Mouse (Mus musculus): ENCODE measurements around the gene Rccd1.

- TF ChIP-seq CTCF (IDR thresholded peaks at IDR 0.05) = no peak
- TF ChIP-seq EP300 (IDR thresholded peaks at IDR 0.05) = no peak
These were observed 42.6 kb downstream of the Rccd1 start for GRCm38 (mm10) chr7:80281646-80282045.

Data from lung, postnatal 0 days (tissue).